Mouse (Mus musculus) spleen, postnatal 36 days (tissue): ENCODE measurements around the gene Zfp110.

ENCODE experiments used
- DNase-seq, 2 experiments: peaks; one replicate each; pipeline ENCODE4 v3.0.0; 2022; ENCODE audit warnings: low spot score in 2 of 2, mixed read lengths in 1 of 2

Gene Zfp110

DNA sequence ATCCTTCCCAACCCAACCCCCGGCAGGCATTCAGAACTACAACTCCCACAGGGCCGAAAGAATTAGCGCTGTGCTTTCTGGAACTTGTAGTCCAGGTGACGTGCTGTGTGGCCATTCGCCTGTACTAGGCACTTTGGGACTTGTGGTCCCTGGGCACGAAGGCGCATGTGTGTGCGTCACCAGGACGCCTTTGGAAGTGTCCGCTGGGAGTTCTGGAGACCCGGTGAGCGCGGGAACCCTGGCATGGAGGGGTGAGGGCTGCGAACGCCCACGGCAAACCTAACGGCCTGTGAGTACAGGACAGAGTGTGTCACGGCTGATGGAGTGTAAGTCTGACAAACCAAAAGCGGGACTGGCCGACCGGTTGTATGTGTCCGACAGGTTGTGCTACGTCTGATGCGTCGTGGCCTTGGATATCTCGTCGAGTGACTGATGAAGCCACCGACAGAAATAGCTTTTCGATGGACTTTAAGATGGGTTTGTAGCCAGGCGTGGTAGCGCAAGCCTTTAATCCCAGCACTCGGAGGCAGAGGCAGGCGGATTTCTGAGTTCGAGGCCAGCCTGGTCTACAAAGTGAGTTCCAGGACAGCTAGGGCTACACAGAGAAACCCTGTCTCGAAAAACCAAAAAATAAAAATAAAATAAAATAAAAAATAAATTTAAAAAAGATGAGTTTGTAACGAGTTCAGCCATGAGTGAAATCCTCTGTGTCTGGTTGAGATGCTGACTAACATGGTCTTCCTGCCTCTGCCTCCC is 63.3 kb downstream of the Zfp110 start, which contains the start of gene Zscan22:
Zscan22 (plus strand) TSS at position 161 of the 756 bp plus-strand sequence.
- DNase-seq: peak; percentile 87 to 90
